Mouse (Mus musculus): ENCODE data around the gene Actr8. TPM values are rescaled to one million over a fixed set of nuclear protein-coding genes. Genes with fewer than 3 reads are reported as not detected.

Gene Actr8
- polyA plus RNA-seq, 1 experiment from 2014 or later, result 88.1 TPM

DNA sequence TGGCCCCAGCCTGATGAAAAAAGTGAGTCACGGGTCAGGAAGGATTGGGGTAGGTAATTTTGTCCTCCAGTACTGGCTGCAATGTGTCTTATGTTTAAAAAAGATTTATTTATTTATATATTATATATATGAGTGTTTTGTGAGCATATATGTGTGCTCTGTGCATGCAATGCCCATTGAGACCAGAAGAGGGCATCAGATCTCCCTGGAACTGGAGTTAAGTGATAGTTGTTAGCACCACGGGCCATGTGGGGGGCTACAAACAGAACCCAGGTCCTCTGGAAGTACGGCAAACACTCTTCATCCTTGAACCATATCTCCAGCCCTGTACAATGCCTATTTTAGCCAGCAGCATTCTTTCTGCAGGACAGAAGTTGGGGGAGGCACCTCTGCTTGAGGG is 69.9 kb downstream of the Actr8 start:
- no peaks in the 10 kb centered on the region for H3K27me3 ChIP-seq
- 90% methylated on average over 3 of the region's 3 CpGs for WGBS
- ATAC-seq (ENCODE audit: low FRiP score), result no peak
- H3K4me3 ChIP-seq (replicated peaks), result no peak overlapping the region
- H3K36me3 ChIP-seq (replicated peaks), result no peaks in the 10 kb centered on the region
- H3K9ac ChIP-seq, result no peak overlapping the region
- H3K27ac ChIP-seq, result no peak overlapping the region
- H3K9me3 ChIP-seq, result no peaks in the 10 kb centered on the region
- H3K4me2 ChIP-seq, result no peak overlapping the region
- H3K4me1 ChIP-seq, result no peaks in the 10 kb centered on the region

DNA sequence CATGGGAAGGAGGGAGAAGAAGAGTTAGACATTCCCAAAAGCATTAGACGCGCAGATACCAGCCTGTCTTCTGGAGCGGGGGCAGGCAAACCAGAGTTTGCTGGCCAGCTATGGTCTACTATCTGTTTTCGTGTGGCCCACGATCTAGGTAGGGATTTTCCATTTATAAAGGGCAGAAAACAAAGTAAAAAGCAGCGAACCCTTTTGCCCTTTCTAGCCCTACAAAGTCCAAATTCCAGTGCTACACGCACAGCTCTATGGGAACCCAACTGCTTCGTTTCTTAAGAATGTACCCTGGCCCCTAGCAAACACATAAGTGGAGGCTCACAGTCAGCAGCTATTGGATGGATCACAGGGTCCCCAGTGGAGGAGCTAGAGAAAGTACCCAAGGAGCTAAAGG is 72.1 kb downstream of the Actr8 start:
- no peak overlapping the region for H3K9ac ChIP-seq
- ATAC-seq (ENCODE audit: low FRiP score), result no peak
- 88% methylated on average over 8 of the region's 8 CpGs for WGBS
- no peaks in the 10 kb centered on the region for H3K4me1 ChIP-seq
- H3K4me2 ChIP-seq, result no peak overlapping the region
- H3K4me3 ChIP-seq (replicated peaks), result no peak overlapping the region
- no peaks in the 10 kb centered on the region for H3K27me3 ChIP-seq
- no peaks in the 10 kb centered on the region for H3K9me3 ChIP-seq
- H3K27ac ChIP-seq, result no peak overlapping the region
- H3K36me3 ChIP-seq (replicated peaks), result no peaks in the 10 kb centered on the region

DNA sequence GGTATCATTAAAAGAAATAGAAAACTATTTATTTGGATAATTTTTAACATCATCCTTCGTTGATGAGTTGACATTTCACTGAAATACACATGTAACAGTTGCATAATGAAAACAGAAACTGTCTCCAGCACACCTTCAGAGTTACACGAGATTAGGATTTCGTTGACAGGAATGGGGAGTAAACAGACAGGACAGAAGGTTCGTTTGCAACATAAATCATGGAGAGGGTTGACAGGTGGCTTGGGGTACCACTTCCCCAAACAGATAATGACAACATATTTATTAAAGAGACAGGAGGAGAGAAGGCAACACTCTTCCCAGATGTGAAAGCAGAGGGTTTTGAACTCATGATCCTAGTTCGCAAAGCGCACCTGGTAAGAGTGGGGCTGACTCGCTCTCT is 76.8 kb downstream of the Actr8 start:
- Histone ChIP-seq H3K4me1 (peaks cover 8% of the 10 kb centered on the region), H3K4me3 (replicated peaks) (no peak overlapping the region), H3K9me3 (no peaks in the 10 kb centered on the region), H3K4me2 (no peak overlapping the region), H3K9ac (no peak overlapping the region), H3K27me3 (no peaks in the 10 kb centered on the region), H3K27ac (no peak overlapping the region), H3K36me3 (replicated peaks) (no peaks in the 10 kb centered on the region)
- WGBS, result 88% methylated on average over 7 of the region's 7 CpGs
- ATAC-seq (ENCODE audit: low FRiP score), result no peak

Small RNA genes lying within 50 kb of the gene (microRNA-seq; reads per million reads assigned to microRNA genes)
- 1.2 reads per million for gene Mir6947

Other genes with a start within 250 kb of the Actr8 start
- gene Selenok, start 10.0 kb upstream of the Actr8 start, polyA plus RNA-seq (2016; fragmentation: Nextera tagmentation; extraction: Ambion mirVana), result 365 and 380 TPM in 2 replicates
- 1.1 and 1.3 TPM in 2 replicates for gene Il17rb, start 30.6 kb downstream of the Actr8 start, polyA plus RNA-seq (2016; fragmentation: Nextera tagmentation; extraction: Ambion mirVana)
- gene Chdh, start 30.7 kb downstream of the Actr8 start, polyA plus RNA-seq (2016; fragmentation: Nextera tagmentation; extraction: Ambion mirVana), result 0.04 TPM in 1 of 2 replicates, not detected in the other

Data from forebrain, embryonic 12.5 days (tissue).